Mouse (Mus musculus) frontal cortex, adult 2 months (tissue): ENCODE data around the gene Tle1. TPM values are rescaled to one million over a fixed set of nuclear protein-coding genes. Genes with fewer than 3 reads are reported as not detected.

Source experiments
- DNase-seq, 2 experiments: peaks; one replicate each; pipeline ENCODE4 v3.0.0; 2022; ENCODE audit warnings: low spot score in 1 of 2; ENCODE audit errors: extremely low spot score in 1 of 2
- polyA plus RNA-seq: library from polyadenylated mRNA; depleted of rRNA; stranded (reverse); fragments of >200 nt; gene quantifications from 2 replicates; pipeline ENCODE4 v1.2.3, GENCODE M21; 2012

Gene Tle1
- polyA plus RNA-seq, 1 experiment: 44.0 TPM

GRCm38 (mm10) chr4:72067937-72068336 is 132.8 kb downstream of the Tle1 start:
- DNase-seq: no peak
